Mouse (Mus musculus) hindbrain, embryonic 12.5 days (tissue): ENCODE data around the gene Donson. TPM values are rescaled to one million over a fixed set of nuclear protein-coding genes. Genes with fewer than 3 reads are reported as not detected.

ENCODE experiments used
- ATAC-seq: fragments of 200-750 bp; cut with Nextera tagmentation; 2 replicates; pipeline ENCODE4 v1.8.0; 2017; ENCODE audit warnings: moderate TSS enrichment; ENCODE audit not compliant: low FRiP score
- H3K27ac ChIP-seq: fragments of 300-500 bp; sonication (generic); 2 replicates; pipeline ENCODE4 v1.5.1; 2016; ENCODE audit warnings: mild to moderate bottlenecking
- H3K27me3 ChIP-seq: fragments of 300-500 bp; sonication (generic); 2 replicates; pipeline ENCODE4 v1.6.1; 2016; ENCODE audit warnings: mild to moderate bottlenecking
- H3K36me3 ChIP-seq: fragments of 300-500 bp; sonication (generic); 2 replicates; pipeline ENCODE4 v1.6.1; 2016; ENCODE audit warnings: mild to moderate bottlenecking
- H3K4me1 ChIP-seq: fragments of 300-500 bp; sonication (generic); 2 replicates; pipeline ENCODE4 v1.6.1; 2016
- H3K4me2 ChIP-seq: fragments of 300-500 bp; sonication (generic); replicated peaks from 2 replicates; pipeline ENCODE4 v1.6.1; 2016; ENCODE audit warnings: mild to moderate bottlenecking
- H3K4me3 ChIP-seq: fragments of 300-500 bp; sonication (generic); 2 replicates; pipeline ENCODE4 v1.5.1; 2016; ENCODE audit warnings: mild to moderate bottlenecking
- H3K9ac ChIP-seq: fragments of 300-500 bp; sonication (generic); 2 replicates; pipeline ENCODE4 v1.6.1; 2016; ENCODE audit warnings: mild to moderate bottlenecking, moderate library complexity
- H3K9me3 ChIP-seq: fragments of 300-500 bp; sonication (generic); replicated peaks from 2 replicates; pipeline ENCODE4 v1.6.1; 2016; ENCODE audit warnings: mild to moderate bottlenecking
- WGBS: fragments of 180-500 bp; shearing (Covaris S2); methylation state at CpG from one replicate; pipeline ENCODE4 v1.1.7; 2016; 5-methylcytosine and 5-hydroxymethylcytosine counted together
- polyA plus RNA-seq: library from polyadenylated mRNA; unstranded; fragments of >200 nt; fragmentation: Nextera tagmentation; extraction: Ambion mirVana; gene quantifications from 2 replicates; pipeline ENCODE4 v1.2.1, GENCODE M21; 2016

Donson gene
- polyA plus RNA-seq, 1 experiment from 2014 or later: 31.0 TPM

DNA sequence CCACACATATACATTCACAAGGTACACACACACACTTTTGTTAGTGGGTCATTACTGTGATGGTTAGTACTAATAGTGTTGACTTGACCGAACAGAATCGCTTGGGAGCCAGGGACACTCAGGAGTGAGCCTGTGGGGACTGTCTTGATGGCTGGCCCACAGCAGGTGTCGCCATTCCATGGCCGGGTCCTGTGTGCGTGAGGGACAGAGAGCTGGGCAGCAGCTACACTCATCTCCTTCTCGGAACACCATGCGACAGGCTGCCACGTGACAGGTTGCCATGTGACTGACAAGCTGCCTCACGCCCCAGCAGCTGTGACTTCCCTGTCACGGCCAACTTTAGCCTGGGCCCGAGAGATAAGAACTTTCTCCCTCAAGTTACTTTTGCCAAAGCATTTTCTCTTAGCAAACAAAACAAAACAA lies 28.4 kb upstream of the Donson start:
- H3K9me3 ChIP-seq: no peaks in the 10 kb centered on the region
- H3K27ac ChIP-seq: no peak overlapping the region
- no peak overlapping the region for H3K4me2 ChIP-seq
- no peak for ATAC-seq
- H3K36me3 ChIP-seq: peaks cover 59% of the 10 kb centered on the region
- 85% methylated on average over 11 of the region's 11 CpGs for WGBS
- no peaks in the 10 kb centered on the region for H3K4me1 ChIP-seq
- no peak overlapping the region for H3K9ac ChIP-seq
- no peak overlapping the region for H3K4me3 ChIP-seq
- no peaks in the 10 kb centered on the region for H3K27me3 ChIP-seq

DNA sequence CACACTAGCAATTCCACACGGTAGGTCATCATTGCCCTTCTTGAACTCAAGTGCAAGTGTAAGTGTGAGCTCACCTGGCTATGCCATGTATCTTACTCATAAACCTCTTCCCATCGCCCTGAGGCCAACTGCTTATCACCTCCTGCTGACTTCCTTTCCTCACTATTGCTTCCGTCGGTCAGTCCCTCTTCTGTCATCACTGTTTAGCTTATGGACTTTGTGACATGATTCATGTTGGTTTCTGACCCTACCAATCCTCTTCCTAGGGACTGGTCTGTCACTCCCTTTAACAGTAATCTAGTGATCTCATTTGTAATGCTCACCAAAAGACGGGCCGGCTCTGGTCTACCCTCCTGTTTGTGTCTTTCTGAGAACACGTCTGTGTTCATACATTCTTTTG lies 21.7 kb upstream of the Donson start:
- Histone ChIP-seq H3K27me3 (no peaks in the 10 kb centered on the region), H3K4me3 (no peak overlapping the region), H3K9ac (no peak overlapping the region), H3K36me3 (peaks cover 74% of the 10 kb centered on the region), H3K4me2 (no peak overlapping the region), H3K27ac (no peak overlapping the region), H3K9me3 (no peaks in the 10 kb centered on the region), H3K4me1 (no peaks in the 10 kb centered on the region)
- no peak for ATAC-seq
- 91% methylated on average over 7 of the region's 7 CpGs for WGBS

DNA sequence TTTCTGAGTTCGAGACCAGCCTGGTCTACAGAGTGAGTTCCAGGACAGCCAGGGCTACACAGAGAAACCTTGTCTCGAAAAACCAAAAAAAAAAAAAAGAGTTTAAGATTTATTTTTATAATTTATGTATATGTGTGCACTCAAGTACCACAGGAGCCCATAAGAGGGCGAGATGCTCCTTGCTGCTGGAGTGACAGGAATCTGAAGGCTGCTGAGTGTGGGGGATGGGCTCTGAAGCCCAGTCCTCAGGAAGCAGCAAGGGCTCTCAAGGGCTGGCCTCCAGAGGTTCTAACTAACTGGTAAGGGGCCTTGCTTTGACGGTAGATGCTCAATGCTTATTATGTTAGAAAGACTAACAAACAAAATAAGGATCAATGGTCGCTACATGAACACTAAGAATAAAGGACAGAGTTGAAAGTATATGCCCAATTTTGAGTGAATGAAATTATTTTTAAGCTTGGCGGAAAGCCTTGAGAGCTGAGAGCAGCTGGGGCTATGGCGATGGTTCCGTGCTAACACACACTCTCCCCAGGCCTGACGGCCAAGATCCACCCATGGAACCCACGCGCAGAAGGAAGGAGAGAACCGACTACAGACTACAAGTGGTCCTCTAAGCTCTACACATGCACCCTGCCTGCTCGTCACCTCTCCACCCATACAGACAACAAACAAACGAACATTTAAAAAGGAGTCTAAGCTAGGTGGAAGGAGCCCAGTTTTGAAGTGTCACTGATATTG lies 16.2 kb upstream of the Donson start:
- Histone ChIP-seq H3K9ac (no peak overlapping the region), H3K27ac (no peak overlapping the region), H3K36me3 (peaks cover 61% of the 10 kb centered on the region), H3K27me3 (no peaks in the 10 kb centered on the region), H3K4me3 (no peak overlapping the region), H3K9me3 (no peaks in the 10 kb centered on the region), H3K4me2 (no peak overlapping the region), H3K4me1 (no peaks in the 10 kb centered on the region)
- no peak for ATAC-seq
- 86% methylated on average over 14 of the region's 14 CpGs for WGBS

DNA sequence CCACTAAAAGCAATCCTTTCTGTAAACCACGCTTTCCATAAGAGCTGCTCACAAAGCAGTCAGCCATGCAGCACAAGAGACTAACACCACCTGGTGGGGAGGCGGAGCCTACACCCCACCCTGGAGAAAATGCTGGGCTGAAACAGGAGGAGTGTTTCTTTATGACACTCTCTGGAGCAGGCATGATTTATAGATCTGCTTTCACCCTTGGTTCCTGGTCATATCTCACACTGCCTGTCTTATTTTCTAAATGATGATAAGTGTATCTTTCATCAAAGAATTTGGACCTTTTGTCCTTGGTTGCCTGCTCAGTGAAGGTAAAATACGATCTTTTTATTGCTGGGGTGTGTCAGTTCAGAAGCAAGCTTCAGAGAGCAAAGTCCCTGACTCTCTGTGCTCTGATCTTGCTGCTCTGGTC lies 14.2 kb upstream of the Donson start:
- WGBS: 63% methylated on average over 3 of the region's 3 CpGs
- H3K36me3 ChIP-seq: peaks cover 59% of the 10 kb centered on the region
- H3K27me3 ChIP-seq: no peaks in the 10 kb centered on the region
- no peaks in the 10 kb centered on the region for H3K4me1 ChIP-seq
- no peak overlapping the region for H3K9ac ChIP-seq
- no peak overlapping the region for H3K4me3 ChIP-seq
- H3K9me3 ChIP-seq: no peaks in the 10 kb centered on the region
- no peak overlapping the region for H3K27ac ChIP-seq
- no peak for ATAC-seq
- H3K4me2 ChIP-seq: no peak overlapping the region

DNA sequence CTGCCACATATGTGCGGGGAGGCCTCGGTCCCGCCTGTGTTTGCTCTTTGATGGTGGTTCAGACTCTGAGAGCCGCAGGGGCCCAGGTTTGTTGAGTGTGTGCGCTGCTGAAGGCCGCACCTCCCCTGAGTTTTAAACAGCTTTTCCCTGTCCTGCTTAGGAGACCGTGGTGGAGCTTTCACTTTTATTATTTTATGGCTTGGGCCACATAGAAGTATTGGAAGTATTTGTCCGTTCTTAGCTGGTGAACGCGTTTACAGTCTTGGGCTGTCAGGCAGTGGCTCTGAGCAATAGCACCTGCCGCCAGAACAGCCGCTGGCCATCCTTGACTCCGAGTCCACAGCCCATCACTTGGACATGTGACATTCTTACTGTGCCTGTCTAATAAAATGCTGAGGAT lies 13.3 kb upstream of the Donson start:
- H3K36me3 ChIP-seq: peaks cover 58% of the 10 kb centered on the region
- no peak overlapping the region for H3K4me2 ChIP-seq
- H3K27ac ChIP-seq: no peak overlapping the region
- WGBS: 93% methylated on average over 13 of the region's 13 CpGs
- no peaks in the 10 kb centered on the region for H3K27me3 ChIP-seq
- H3K9ac ChIP-seq: no peak overlapping the region
- no peak for ATAC-seq
- H3K4me3 ChIP-seq: no peak overlapping the region
- no peaks in the 10 kb centered on the region for H3K4me1 ChIP-seq
- no peaks in the 10 kb centered on the region for H3K9me3 ChIP-seq

DNA sequence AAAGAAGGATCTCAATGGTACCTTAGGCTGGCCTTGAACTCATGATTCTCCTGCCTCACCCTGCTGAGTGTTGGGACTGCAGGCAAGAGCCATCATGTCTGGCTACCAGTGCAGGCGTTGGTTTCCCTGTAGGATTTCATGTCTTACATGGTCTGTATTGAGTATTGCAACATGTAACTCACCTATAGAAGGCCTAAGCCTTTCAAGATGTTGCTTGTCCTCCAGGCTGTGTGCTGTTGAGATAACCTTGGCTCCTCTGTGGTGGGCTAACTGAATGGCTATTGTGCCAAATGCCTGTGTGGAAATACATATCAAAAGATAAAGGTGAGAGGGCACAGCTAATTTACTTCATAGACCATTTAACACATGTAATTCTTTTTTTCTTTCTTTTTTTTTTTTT lies 10.4 kb upstream of the Donson start:
- WGBS: 92% methylated on average over 1 of the region's 1 CpGs
- Histone ChIP-seq H3K4me1 (no peaks in the 10 kb centered on the region), H3K9me3 (no peaks in the 10 kb centered on the region), H3K27ac (no peak overlapping the region), H3K9ac (no peak overlapping the region), H3K27me3 (no peaks in the 10 kb centered on the region), H3K4me2 (no peak overlapping the region), H3K36me3 (peaks cover 54% of the 10 kb centered on the region), H3K4me3 (no peak overlapping the region)
- ATAC-seq: no peak

GRCm38 (mm10) chr16:91695108-91695755 lies 6.7 kb upstream of the Donson start:
- Histone ChIP-seq H3K27me3 (no peaks in the 10 kb centered on the region), H3K4me2 (no peak overlapping the region), H3K9ac (no peak overlapping the region), H3K9me3 (no peaks in the 10 kb centered on the region), H3K4me3 (no peak overlapping the region), H3K4me1 (no peaks in the 10 kb centered on the region), H3K27ac (no peak overlapping the region), H3K36me3 (peaks cover 35% of the 10 kb centered on the region)
- WGBS: 69% methylated on average over 8 of the region's 8 CpGs
- no peak for ATAC-seq

DNA sequence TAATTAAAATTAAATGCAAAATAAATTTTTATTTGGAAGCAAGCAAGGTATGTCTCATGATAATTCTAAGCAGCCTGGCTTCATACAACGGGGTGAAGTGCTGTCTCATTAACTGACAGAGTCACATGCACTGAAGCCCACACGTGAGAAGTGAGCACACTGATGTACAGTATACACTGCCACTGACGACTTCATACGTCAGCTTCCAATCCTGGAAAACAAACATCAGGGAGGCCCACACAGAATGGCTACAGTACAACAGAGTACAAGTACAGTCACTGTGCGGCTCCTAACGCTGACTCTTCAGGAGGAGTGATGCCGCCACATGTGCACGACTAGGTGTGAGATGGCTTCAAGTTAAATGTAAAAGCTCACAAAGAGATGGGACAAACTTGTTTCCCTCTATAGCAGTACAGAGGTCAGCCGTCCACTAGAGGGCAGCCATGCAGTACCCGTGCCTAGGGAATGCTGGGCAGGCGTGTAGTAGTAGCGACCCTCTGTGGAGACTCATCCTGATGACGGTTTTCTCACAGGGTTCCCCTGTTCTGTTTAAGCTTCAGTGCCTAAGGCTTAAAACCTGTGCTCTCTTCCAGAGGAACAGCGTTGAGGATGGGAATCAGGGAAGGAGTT lies 6.0 kb upstream of the Donson start:
- no peak overlapping the region for H3K4me2 ChIP-seq
- no peaks in the 10 kb centered on the region for H3K9me3 ChIP-seq
- H3K36me3 ChIP-seq: peaks cover 32% of the 10 kb centered on the region
- H3K4me1 ChIP-seq: peaks cover 4% of the 10 kb centered on the region
- 34% methylated on average over 14 of the region's 14 CpGs for WGBS
- peak; percentile 82 for ATAC-seq
- H3K27me3 ChIP-seq: no peaks in the 10 kb centered on the region
- no peak overlapping the region for H3K4me3 ChIP-seq
- H3K9ac ChIP-seq: no peak overlapping the region
- no peak overlapping the region for H3K27ac ChIP-seq

GRCm38 (mm10) chr16:91689791-91690190 lies 1.2 kb upstream of the Donson start:
- 51% methylated on average over 7 of the region's 7 CpGs for WGBS
- H3K9ac ChIP-seq: no peak overlapping the region
- peak overlapping the region; percentile 84 for H3K4me2 ChIP-seq
- H3K4me1 ChIP-seq: peaks cover 18% of the 10 kb centered on the region
- no peak for ATAC-seq
- H3K27me3 ChIP-seq: no peaks in the 10 kb centered on the region
- no peaks in the 10 kb centered on the region for H3K9me3 ChIP-seq
- peaks cover 16% of the 10 kb centered on the region for H3K36me3 ChIP-seq
- H3K4me3 ChIP-seq: no peak overlapping the region
- no peak overlapping the region for H3K27ac ChIP-seq

- Histone ChIP-seq H3K9me3 (no peaks in the 10 kb centered on the region), H3K9ac (peak overlapping the region; percentile 93), H3K27me3 (no peaks in the 10 kb centered on the region), H3K4me3 (peak overlapping the region; percentile 92), H3K27ac (peak overlapping the region; percentile 88), H3K4me1 (peaks cover 18% of the 10 kb centered on the region), H3K36me3 (peaks cover 28% of the 10 kb centered on the region), H3K4me2 (peak overlapping the region; percentile 84)
- peak; percentile 77 for ATAC-seq
- 1% methylated on average over 48 of the region's 51 CpGs for WGBS
These were observed 449 bp downstream of the Donson start for GRCm38 (mm10) chr16:91688023-91688618.

- no peak for ATAC-seq
- 91% methylated on average over 5 of the region's 5 CpGs for WGBS
- H3K36me3 ChIP-seq: peaks cover 42% of the 10 kb centered on the region
These were observed 2.2 kb downstream of the Donson start for GRCm38 (mm10) chr16:91686369-91686768.

DNA sequence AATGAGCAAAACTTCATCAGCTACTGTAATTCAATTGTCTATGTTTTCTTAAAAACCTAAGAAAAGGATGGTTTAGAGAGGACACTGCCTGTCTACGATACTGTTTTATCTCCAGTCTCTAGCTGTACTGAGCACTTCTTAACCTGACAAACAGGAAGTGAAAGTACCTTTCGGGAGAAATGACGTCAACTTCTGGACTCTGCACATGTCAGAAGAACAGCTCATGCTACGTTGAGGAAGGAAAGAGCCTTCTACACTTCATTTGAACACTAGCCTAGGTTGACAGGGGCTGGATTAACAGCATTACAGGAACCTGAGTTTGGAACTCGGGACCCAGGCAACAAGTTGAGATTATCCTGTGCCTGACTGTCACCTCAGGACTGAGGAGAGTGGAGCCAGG lies 3.0 kb downstream of the Donson start:
- Histone ChIP-seq H3K4me1 (peaks cover 18% of the 10 kb centered on the region), H3K4me3 (no peak overlapping the region), H3K27ac (no peak overlapping the region), H3K36me3 (peaks cover 46% of the 10 kb centered on the region), H3K27me3 (no peaks in the 10 kb centered on the region), H3K4me2 (no peak overlapping the region), H3K9ac (no peak overlapping the region), H3K9me3 (no peaks in the 10 kb centered on the region)
- no peak for ATAC-seq
- WGBS: 90% methylated on average over 5 of the region's 5 CpGs

More at GRCm38 (mm10) chr16:91686369-91686768, 2.2 kb downstream of the Donson start:
- H3K9me3 ChIP-seq: no peaks in the 10 kb centered on the region
- no peak overlapping the region for H3K4me3 ChIP-seq
- peaks cover 18% of the 10 kb centered on the region for H3K4me1 ChIP-seq
- H3K9ac ChIP-seq: no peak overlapping the region
- H3K27ac ChIP-seq: no peak overlapping the region
- H3K4me2 ChIP-seq: no peak overlapping the region
- no peaks in the 10 kb centered on the region for H3K27me3 ChIP-seq
